Mouse (Mus musculus) olfactory bulb, adult 2 months (tissue): Measurements from ENCODE around the gene Apol9b. TPM values are rescaled to one million over a fixed set of nuclear protein-coding genes. Genes with fewer than 3 reads are reported as not detected.

Experiments used
- H3K27ac ChIP-seq: fragments of 200-500 bp; 2 replicates; pipeline ENCODE4 v1.5.1; 2012; ENCODE audit warnings: low read depth, low read length; ENCODE audit not compliant: insufficient read depth
- H3K4me1 ChIP-seq: fragments of 200-500 bp; 2 replicates; pipeline ENCODE4 v1.6.1; 2012; ENCODE audit warnings: low read length; ENCODE audit not compliant: control insufficient read depth, insufficient read depth
- H3K4me3 ChIP-seq: fragments of 200-500 bp; 2 replicates; pipeline ENCODE4 v1.5.1; 2012; ENCODE audit warnings: mild to moderate bottlenecking, low read depth, low read length, moderate library complexity; ENCODE audit not compliant: insufficient read depth
- CTCF ChIP-seq: fragments of 200-500 bp; IDR thresholded peaks from 2 replicates; pipeline ENCODE4 v1.5.1; 2012; ENCODE audit warnings: low read depth, mild to moderate bottlenecking, low read length, moderate library complexity; ENCODE audit not compliant: insufficient read depth
- POLR2A ChIP-seq: fragments of 200-500 bp; IDR thresholded peaks from 2 replicates; pipeline ENCODE4 v1.6.1; 2012; ENCODE audit warnings: mild to moderate bottlenecking, low read depth, low read length, moderate library complexity; ENCODE audit not compliant: insufficient read depth
- WGBS: fragments of 180-500 bp; shearing (Covaris S2); methylation state at CpG from one replicate; pipeline ENCODE4 v1.1.7; 2018; 5-methylcytosine and 5-hydroxymethylcytosine counted together
- polyA plus RNA-seq: library from polyadenylated mRNA; stranded (reverse); fragments of >200 nt; gene quantifications from 2 replicates; pipeline ENCODE4 v1.2.4, GENCODE M21; 2012; ENCODE audit warnings: low replicate concordance; ENCODE audit not compliant: missing spikeins, insufficient read depth, insufficient read length

Gene Apol9b
- polyA plus RNA-seq, 1 experiment: not detected

GRCm38 (mm10) chr15:77761561-77762380, 32.9 kb downstream of the Apol9b start:
- TF ChIP-seq CTCF: peak; percentile 66
- TF ChIP-seq POLR2A: no peak
- H3K4me1 ChIP-seq: peaks cover 14% of the 10 kb centered on the region
- no peak overlapping the region for H3K27ac ChIP-seq
- no peak overlapping the region for H3K4me3 ChIP-seq
- 60% methylated on average over 22 of the region's 22 CpGs for WGBS

DNA sequence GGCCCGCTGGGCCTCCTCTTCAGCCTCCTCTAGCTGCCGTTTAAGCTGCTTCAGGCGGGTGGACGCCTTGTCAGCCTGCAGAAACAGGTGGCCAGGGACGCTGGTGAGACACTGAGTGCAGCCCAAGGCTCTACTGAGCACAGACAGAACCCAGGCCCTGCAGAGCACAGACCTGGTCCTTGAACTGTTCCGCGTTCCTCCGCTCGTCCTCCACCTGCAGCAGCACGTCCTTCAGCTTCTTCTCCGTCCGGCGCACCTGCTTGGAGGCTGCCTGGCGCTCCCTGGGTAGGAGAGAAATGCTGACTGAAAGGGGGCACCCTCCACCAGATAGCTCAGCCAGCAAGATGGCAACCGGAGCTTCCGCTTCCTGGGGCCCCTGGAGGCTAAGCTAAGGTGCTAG, 34.2 kb downstream of the Apol9b start:
- no peak for TF ChIP-seq POLR2A
- no peak for TF ChIP-seq CTCF
- 93% methylated on average over 16 of the region's 16 CpGs for WGBS
- peaks cover 11% of the 10 kb centered on the region for H3K4me1 ChIP-seq
- no peak overlapping the region for H3K27ac ChIP-seq
- H3K4me3 ChIP-seq: no peak overlapping the region

GRCm38 (mm10) chr15:77763702-77764101, 34.9 kb downstream of the Apol9b start:
- Histone ChIP-seq H3K4me1 (peaks cover 11% of the 10 kb centered on the region), H3K27ac (no peak overlapping the region), H3K4me3 (no peak overlapping the region)
- TF ChIP-seq POLR2A (no peak), CTCF (no peak)
- WGBS: 87% methylated on average over 11 of the region's 11 CpGs

GRCm38 (mm10) chr15:77764391-77765006, 35.7 kb downstream of the Apol9b start:
- no peak overlapping the region for H3K27ac ChIP-seq
- TF ChIP-seq POLR2A (no peak), CTCF (no peak)
- 56% methylated on average over 13 of the region's 13 CpGs for WGBS
- H3K4me3 ChIP-seq: no peak overlapping the region
- H3K4me1 ChIP-seq: peaks cover 11% of the 10 kb centered on the region

- TF ChIP-seq CTCF (no peak), POLR2A (no peak)
- H3K4me1 ChIP-seq: peaks cover 5% of the 10 kb centered on the region; the same call in 1 of the 2 replicates
- H3K27ac ChIP-seq: no peak overlapping the region
- no peak overlapping the region for H3K4me3 ChIP-seq
- 90% methylated on average over 16 of the region's 16 CpGs for WGBS
Observed at GRCm38 (mm10) chr15:77765484-77766093, 36.8 kb downstream of the Apol9b start.

GRCm38 (mm10) chr15:77766981-77767380, 38.1 kb downstream of the Apol9b start:
- Histone ChIP-seq H3K4me3 (no peak overlapping the region), H3K27ac (no peak overlapping the region), H3K4me1 (no peaks in the 10 kb centered on the region)
- no peak for TF ChIP-seq POLR2A
- no peak for TF ChIP-seq CTCF
- WGBS: 90% methylated on average over 11 of the region's 11 CpGs

- TF ChIP-seq CTCF: no peak
- Histone ChIP-seq H3K4me1 (no peaks in the 10 kb centered on the region), H3K27ac (no peak overlapping the region), H3K4me3 (no peak overlapping the region)
- 92% methylated on average over 5 of the region's 5 CpGs for WGBS
Observed at GRCm38 (mm10) chr15:77770341-77770740, 41.5 kb downstream of the Apol9b start.

DNA sequence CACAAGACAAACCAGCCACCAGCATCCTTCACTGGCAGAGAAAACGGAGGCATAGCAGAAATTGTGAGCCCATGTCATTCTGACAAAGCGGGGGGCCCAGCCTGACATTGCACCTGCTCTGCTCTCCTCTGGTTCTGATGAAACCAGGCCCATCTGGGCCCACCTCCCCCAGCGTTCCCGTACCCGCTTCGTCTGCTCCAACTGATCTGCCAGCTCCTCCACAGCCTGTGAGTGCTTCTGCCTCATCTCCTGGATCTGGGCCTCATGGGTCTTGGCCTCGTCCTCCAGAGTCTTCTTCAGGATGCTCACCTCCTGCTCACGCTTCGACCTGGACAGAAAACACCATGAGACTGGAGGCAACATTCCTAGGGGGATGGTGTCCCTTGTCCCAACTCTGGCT, 42.1 kb downstream of the Apol9b start:
- H3K4me1 ChIP-seq: no peaks in the 10 kb centered on the region
- no peak overlapping the region for H3K27ac ChIP-seq
- TF ChIP-seq POLR2A (no peak), CTCF (no peak)
- no peak overlapping the region for H3K4me3 ChIP-seq
- 93% methylated on average over 9 of the region's 9 CpGs for WGBS
